Mouse (Mus musculus) cerebellum, adult 8-10 months (tissue): Measurements from ENCODE around the gene Nkrf.
"Not testable (repeated sequence)": the region's sequence is repeated elsewhere in the genome, so short reads cannot be mapped to it uniquely, and the experiment has no call there.

Experiments
- DNase-seq: peaks from one replicate; pipeline ENCODE4 v3.0.0; 2022

The Nkrf gene

GRCm38 (mm10) chrX:36902321-36903114 lies at the start of gene Nkrf:
Gene Nkrf (minus strand): TSS chrX:36902899.
- peak; percentile 34 for DNase-seq

- no peak for DNase-seq
These were observed 38.4 kb upstream of the Nkrf start for GRCm38 (mm10) chrX:36941106-36941505.

- DNase-seq: peak; percentile 19
These were observed 37.2 kb upstream of the Nkrf start for GRCm38 (mm10) chrX:36939806-36940413.

GRCm38 (mm10) chrX:36935326-36935966 lies 32.7 kb upstream of the Nkrf start:
- DNase-seq: no peak

- no peak for DNase-seq
These were observed 27.9 kb upstream of the Nkrf start for GRCm38 (mm10) chrX:36930574-36930973.

- no peak for DNase-seq
These were observed 27.0 kb upstream of the Nkrf start for GRCm38 (mm10) chrX:36929694-36930093.

- DNase-seq: no peak
These were observed 26.1 kb upstream of the Nkrf start for GRCm38 (mm10) chrX:36928791-36929190.

- no peak for DNase-seq
These were observed 18.6 kb upstream of the Nkrf start for GRCm38 (mm10) chrX:36921346-36921745.

GRCm38 (mm10) chrX:36917749-36918148 lies 15.1 kb upstream of the Nkrf start:
- DNase-seq: no peak

- DNase-seq: peak; percentile 42
These were observed 8.6 kb upstream of the Nkrf start for GRCm38 (mm10) chrX:36911343-36911742.

- DNase-seq: no peak
These were observed 3.8 kb upstream of the Nkrf start for GRCm38 (mm10) chrX:36906539-36906938.

GRCm38 (mm10) chrX:36903115-36903768 lies 543 bp upstream of the Nkrf start:
- peak; percentile 91 for DNase-seq

- no peak for DNase-seq
These were observed 1.0 kb downstream of the Nkrf start for GRCm38 (mm10) chrX:36901655-36902054.

GRCm38 (mm10) chrX:36898931-36899330 lies 3.8 kb downstream of the Nkrf start:
- DNase-seq: not testable (repeated sequence)

- DNase-seq: no peak
These were observed 18.0 kb downstream of the Nkrf start for GRCm38 (mm10) chrX:36884719-36885118.

- no peak for DNase-seq
These were observed 28.0 kb downstream of the Nkrf start for GRCm38 (mm10) chrX:36874704-36875128.

GRCm38 (mm10) chrX:36874178-36874696 lies 28.5 kb downstream of the Nkrf start:
- peak; percentile 85 for DNase-seq

- DNase-seq: no peak
These were observed 28.9 kb downstream of the Nkrf start, which contains the start of the genes Ube2a and C330007P06Rik for GRCm38 (mm10) chrX:36873765-36874164. Gene Ube2a (plus strand): TSS chrX:36873900. Gene C330007P06Rik (minus strand): TSS chrX:36874111.

GRCm38 (mm10) chrX:36870372-36870771 lies 32.3 kb downstream of the Nkrf start:
- DNase-seq: no peak

GRCm38 (mm10) chrX:36864609-36865328 lies 37.9 kb downstream of the Nkrf start:
- no peak for DNase-seq

- DNase-seq: peak; percentile 69
These were observed 38.7 kb downstream of the Nkrf start for GRCm38 (mm10) chrX:36863766-36864608.
